Mouse (Mus musculus) myocyte (in vitro differentiated cells): ENCODE measurements at regions not wholly inside any gene's neighbourhood (a gene's known extent, or its start where the extent isn't known, plus 50 kb on each side); places are given as distances from the start of the nearest gene placed in this dataset.

ENCODE experiments used
- CEBPB ChIP-seq: IDR thresholded peaks from 2 replicates; pipeline ENCODE4 v1.6.1; 2011; ENCODE audit warnings: mild to moderate bottlenecking, moderate library complexity; ENCODE audit not compliant: poor library complexity, insufficient read depth, severe bottlenecking
- E2F4 ChIP-seq: IDR thresholded peaks from one replicate; pipeline ENCODE4 v1.6.1; 2011; ENCODE audit warnings: mild to moderate bottlenecking, control low read depth, moderate library complexity; ENCODE audit not compliant: insufficient read depth
- MAX ChIP-seq: IDR thresholded peaks from one replicate; pipeline ENCODE4 v1.6.1; 2011; ENCODE audit warnings: low read depth, mild to moderate bottlenecking, control low read depth
- MYOD1 ChIP-seq, 3 experiments: IDR thresholded peaks; one replicate each; pipeline ENCODE4 v1.6.1; 2011; ENCODE audit warnings: control low read depth in 2 of 3, low read depth in 2 of 3, mild to moderate bottlenecking in 2 of 3, moderate library complexity in 1 of 3; ENCODE audit not compliant: insufficient read length in 2 of 3, control insufficient read depth in 1 of 3
- MYOG ChIP-seq, 3 experiments: IDR thresholded peaks; one replicate each; pipeline ENCODE4 v1.6.1; 2011; ENCODE audit warnings: control low read depth in 2 of 3, low read depth in 2 of 3, mild to moderate bottlenecking in 2 of 3; ENCODE audit not compliant: insufficient read length in 2 of 3, control insufficient read depth in 1 of 3, insufficient read depth in 1 of 3
- POLR2A ChIP-seq: IDR thresholded peaks from one replicate; pipeline ENCODE4 v1.6.1; 2011; ENCODE audit warnings: low read depth, mild to moderate bottlenecking, control low read depth, moderate library complexity; ENCODE audit not compliant: insufficient read length
- POLR2AphosphoS2 ChIP-seq: IDR thresholded peaks from one replicate; pipeline ENCODE4 v1.6.1; 2011; ENCODE audit warnings: low read depth, control low read depth; ENCODE audit not compliant: insufficient read length
- SRF ChIP-seq: IDR thresholded peaks from one replicate; pipeline ENCODE4 v1.6.1; 2011; ENCODE audit warnings: low read depth; ENCODE audit not compliant: control insufficient read depth, insufficient read length
- TCF12 ChIP-seq: IDR thresholded peaks from one replicate; pipeline ENCODE4 v1.6.1; 2011; ENCODE audit warnings: mild to moderate bottlenecking, control low read depth; ENCODE audit not compliant: poor library complexity, insufficient read depth, severe bottlenecking
- USF1 ChIP-seq: IDR thresholded peaks from one replicate; pipeline ENCODE4 v1.6.1; 2011; ENCODE audit warnings: low read depth, mild to moderate bottlenecking, control low read depth, moderate library complexity

- TF ChIP-seq POLR2A (no peak), USF1 (no peak), MAX (no peak), TCF12 (no peak), MYOD1 (IDR thresholded peaks at IDR 0.05; ENCODE audit: control insufficient read depth in 1 of 3, insufficient read length in 2 of 3, low read depth in 2 of 3) (no peak), E2F4 (no peak), SRF (no peak), POLR2AphosphoS2 (no peak), MYOG (IDR thresholded peaks at IDR 0.05; ENCODE audit: control insufficient read depth in 1 of 3, insufficient read depth in 1 of 3, insufficient read length in 2 of 3, low read depth in 2 of 3) (no peak), CEBPB (no peak)
These were observed 61.1 kb upstream of the P2ry1 start for GRCm38 (mm10) chr3:60941451-60941850.
